Mouse (Mus musculus) liver, embryonic 11.5 days (tissue): ENCODE measurements around the gene Med17. TPM values are rescaled to one million over a fixed set of nuclear protein-coding genes. Genes with fewer than 3 reads are reported as not detected.

Source experiments
- ATAC-seq: fragments of 200-750 bp; cut with Nextera tagmentation; replicated peaks from 2 replicates; pipeline ENCODE4 v1.8.0; 2017; ENCODE audit warnings: moderate number of reproducible peaks, mild to moderate bottlenecking, moderate TSS enrichment, moderate library complexity; ENCODE audit not compliant: low FRiP score
- DNase-seq: peaks from one replicate; pipeline ENCODE4 v3.0.0-alpha.2; 2017; ENCODE audit warnings: low spot score
- H3K27ac ChIP-seq: fragments of 300-500 bp; sonication (generic); 2 replicates; pipeline ENCODE4 v1.5.1; 2014; ENCODE audit warnings: mild to moderate bottlenecking, low read depth, low read length, control low read depth
- H3K27me3 ChIP-seq: fragments of 300-500 bp; sonication (generic); replicated peaks from 2 replicates; pipeline ENCODE4 v1.6.1; 2014; ENCODE audit warnings: low read length, mixed read lengths; ENCODE audit not compliant: control insufficient read depth, insufficient read depth
- H3K36me3 ChIP-seq: fragments of 300-500 bp; sonication (generic); 2 replicates; pipeline ENCODE4 v1.6.1; 2014; ENCODE audit warnings: mild to moderate bottlenecking, low read length, moderate library complexity, mixed read lengths; ENCODE audit not compliant: control insufficient read depth, insufficient read depth
- H3K4me1 ChIP-seq: fragments of 300-500 bp; sonication (generic); replicated peaks from 2 replicates; pipeline ENCODE4 v1.6.1; 2014; ENCODE audit warnings: low read length, mixed read lengths; ENCODE audit not compliant: control insufficient read depth, insufficient read depth
- H3K4me2 ChIP-seq: fragments of 300-500 bp; sonication (generic); 2 replicates; pipeline ENCODE4 v1.6.1; 2014; ENCODE audit warnings: mild to moderate bottlenecking, control low read depth, moderate library complexity
- H3K4me3 ChIP-seq: fragments of 300-500 bp; sonication (generic); 2 replicates; pipeline ENCODE4 v1.5.1; 2014; ENCODE audit warnings: low read depth, low read length, control low read depth
- H3K9ac ChIP-seq: fragments of 300-500 bp; sonication (generic); 2 replicates; pipeline ENCODE4 v1.6.1; 2014; ENCODE audit warnings: low read depth, low read length, control low read depth
- H3K9me3 ChIP-seq: fragments of 300-500 bp; sonication (generic); 2 replicates; pipeline ENCODE4 v1.6.1; 2016; ENCODE audit warnings: low read length, inconsistent platforms, mixed read lengths; ENCODE audit not compliant: control insufficient read depth
- WGBS: fragments of 180-500 bp; shearing (Covaris S2); extraction: QIAGEN DNeasy Blood & Tissue Kit; methylation state at CpG from one replicate; pipeline ENCODE4 v1.1.7; 2014; 5-methylcytosine and 5-hydroxymethylcytosine counted together
- polyA plus RNA-seq: library from polyadenylated mRNA; unstranded; fragments of >200 nt; fragmentation: Nextera tagmentation; extraction: Ambion mirVana; gene quantifications from 2 replicates; pipeline ENCODE4 v1.2.1, GENCODE M21; 2014

Gene Med17
- polyA plus RNA-seq, 1 experiment from 2014 or later, result 41.9 TPM

DNA sequence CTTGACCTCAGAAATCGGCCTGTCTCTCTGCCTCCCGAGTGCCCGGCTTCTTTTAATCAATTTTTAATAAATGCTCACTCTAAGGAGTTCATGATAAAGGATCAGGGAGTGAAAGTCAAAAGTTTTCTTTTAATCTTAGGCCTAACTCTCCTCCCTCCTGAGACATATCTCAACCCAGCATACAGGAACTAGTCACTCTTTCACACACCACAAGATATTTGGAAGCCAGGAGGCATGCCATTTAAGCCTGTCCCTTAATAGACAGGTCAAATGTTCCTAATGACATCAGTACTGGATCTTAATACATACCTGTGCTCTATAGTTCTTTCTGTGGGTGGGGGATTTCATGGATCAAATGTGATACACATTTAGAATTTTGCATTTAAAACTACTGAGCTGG lies 1.4 kb downstream of the Med17 start:
- Histone ChIP-seq H3K4me1 (peaks cover 15% of the 10 kb centered on the region), H3K9me3 (no peaks in the 10 kb centered on the region), H3K4me3 (peak overlapping the region; percentile 95; the same call in 1 of the 2 replicates), H3K27me3 (no peaks in the 10 kb centered on the region), H3K36me3 (peaks cover 19% of the 10 kb centered on the region), H3K9ac (peak overlapping the region; percentile 37; the same call in 1 of the 2 replicates), H3K4me2 (peak overlapping the region; percentile 73), H3K27ac (no peak overlapping the region)
- WGBS, result 82% methylated on average over 3 of the region's 3 CpGs
- DNase-seq (no peak), ATAC-seq (no peak)

DNA sequence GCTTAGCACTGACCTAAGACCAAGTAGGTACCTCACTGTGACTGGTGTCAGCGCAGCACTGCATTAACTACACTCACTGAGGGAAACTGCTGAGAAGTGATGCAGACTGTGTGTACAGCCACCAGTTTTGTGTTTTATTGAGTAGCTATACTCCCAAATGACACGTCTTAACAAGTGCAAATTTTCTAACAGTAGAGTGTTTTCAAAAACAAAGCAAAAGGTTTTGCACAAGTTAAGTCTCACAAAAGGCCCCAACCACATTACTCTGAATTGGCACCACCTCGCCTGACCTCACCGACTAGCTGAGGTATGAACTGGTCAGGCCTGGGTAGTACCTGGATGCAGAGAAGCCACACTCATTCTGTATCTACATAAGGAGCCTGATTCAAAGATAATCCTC lies 2.9 kb downstream of the Med17 start:
- Histone ChIP-seq H3K4me1 (peaks cover 15% of the 10 kb centered on the region), H3K4me3 (no peak overlapping the region), H3K9me3 (no peaks in the 10 kb centered on the region), H3K9ac (no peak overlapping the region), H3K36me3 (peaks cover 30% of the 10 kb centered on the region), H3K4me2 (no peak overlapping the region), H3K27ac (no peak overlapping the region), H3K27me3 (no peaks in the 10 kb centered on the region)
- 92% methylated on average over 4 of the region's 4 CpGs for WGBS
- DNase-seq (no peak), ATAC-seq (no peak)

DNA sequence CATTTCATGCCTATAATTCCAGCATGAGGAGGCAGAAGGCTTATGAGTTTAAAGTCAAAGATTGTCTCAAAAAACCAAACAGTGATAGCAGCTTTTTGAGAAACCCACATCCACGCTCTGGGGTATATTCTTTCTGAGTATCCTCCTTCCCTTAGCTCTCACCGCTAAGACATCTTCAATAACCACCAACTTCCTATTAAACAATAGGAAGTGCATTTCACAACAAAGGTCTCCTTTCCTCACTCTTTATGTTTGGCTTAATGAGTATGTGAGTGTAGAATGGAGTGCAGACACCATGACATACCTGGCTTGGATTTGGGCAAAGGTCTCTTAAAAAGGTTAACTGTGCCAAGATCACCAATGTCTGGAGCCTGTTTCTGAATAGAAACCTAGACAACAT lies 5.8 kb downstream of the Med17 start:
- Histone ChIP-seq H3K4me1 (peaks cover 11% of the 10 kb centered on the region), H3K4me3 (no peak overlapping the region), H3K9ac (no peak overlapping the region), H3K36me3 (peaks cover 40% of the 10 kb centered on the region), H3K9me3 (no peaks in the 10 kb centered on the region), H3K4me2 (no peak overlapping the region), H3K27ac (no peak overlapping the region), H3K27me3 (no peaks in the 10 kb centered on the region)
- WGBS, result 73% methylated on average over 2 of the region's 2 CpGs
- ATAC-seq, result no peak
- DNase-seq, result no peak

DNA sequence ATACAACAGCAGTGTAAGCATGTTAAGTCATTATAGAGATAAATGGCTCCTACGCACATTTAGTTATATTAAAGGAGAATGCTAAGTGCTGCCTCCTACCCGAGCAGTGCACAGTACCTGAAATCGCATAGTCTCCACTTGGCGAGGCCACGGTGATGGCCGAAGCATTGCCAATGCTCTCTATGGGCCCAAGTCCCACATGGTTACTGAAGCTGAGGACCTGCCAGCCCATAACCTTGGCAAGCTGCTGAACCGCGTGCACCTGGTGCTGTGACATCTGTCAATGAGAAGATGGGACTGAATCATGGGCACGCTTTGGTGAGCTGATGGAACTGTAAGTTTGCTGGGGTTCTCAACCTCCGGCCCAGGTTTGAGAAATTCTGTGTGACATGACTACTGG lies 16.2 kb downstream of the Med17 start:
- DNase-seq, result no peak
- Histone ChIP-seq H3K4me3 (no peak overlapping the region), H3K9ac (no peak overlapping the region), H3K27ac (no peak overlapping the region), H3K36me3 (peaks cover 59% of the 10 kb centered on the region), H3K4me1 (no peaks in the 10 kb centered on the region), H3K4me2 (no peak overlapping the region), H3K27me3 (no peaks in the 10 kb centered on the region), H3K9me3 (no peaks in the 10 kb centered on the region)
- no peak for ATAC-seq
- 94% methylated on average over 10 of the region's 10 CpGs for WGBS

DNA sequence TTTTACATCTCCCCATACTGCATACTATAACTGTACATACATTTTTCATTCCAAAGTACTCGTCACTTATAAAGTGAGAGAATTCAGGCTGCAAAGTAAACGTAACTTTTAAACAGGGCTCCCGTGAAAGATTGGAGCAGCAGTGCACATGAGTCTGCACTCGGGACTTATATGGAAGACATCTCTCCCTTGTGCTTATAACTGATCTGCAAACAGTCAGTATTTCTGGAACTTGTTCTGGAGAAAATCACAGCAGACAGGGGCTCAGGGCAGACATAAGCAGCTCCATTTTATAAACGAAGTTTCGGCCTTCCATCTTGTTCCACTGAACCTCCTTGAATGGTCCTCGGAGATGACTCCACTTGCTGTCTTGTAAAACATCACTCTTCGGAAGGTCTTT lies 17.8 kb downstream of the Med17 start:
- Histone ChIP-seq H3K4me3 (no peak overlapping the region), H3K9me3 (no peaks in the 10 kb centered on the region), H3K4me2 (no peak overlapping the region), H3K27ac (no peak overlapping the region), H3K4me1 (no peaks in the 10 kb centered on the region), H3K36me3 (peaks cover 51% of the 10 kb centered on the region), H3K9ac (no peak overlapping the region), H3K27me3 (no peaks in the 10 kb centered on the region)
- no peak for DNase-seq
- no peak for ATAC-seq
- 91% methylated on average over 8 of the region's 8 CpGs for WGBS

DNA sequence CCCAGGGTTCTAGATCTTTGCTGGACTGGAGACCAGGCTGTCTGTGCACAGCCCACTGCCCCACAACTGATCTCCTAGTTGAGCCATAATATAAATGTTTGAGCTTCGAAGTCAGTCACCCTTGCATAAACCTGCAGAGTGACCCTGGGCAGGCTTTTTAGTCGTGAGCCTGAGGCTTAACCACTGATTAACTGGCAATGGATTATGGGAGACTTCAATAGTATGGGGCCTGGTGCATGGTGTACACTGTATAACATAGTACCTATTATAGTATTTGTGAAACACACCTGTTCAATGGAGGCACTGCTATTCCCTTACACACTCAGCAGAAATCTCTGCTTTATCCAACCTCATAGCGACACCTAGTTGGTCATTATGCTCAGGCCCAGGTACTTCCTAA lies 23.5 kb downstream of the Med17 start:
- no peaks in the 10 kb centered on the region for H3K4me1 ChIP-seq
- DNase-seq, result no peak
- H3K27ac ChIP-seq, result no peak overlapping the region
- H3K4me2 ChIP-seq, result no peak overlapping the region
- no peak for ATAC-seq
- no peaks in the 10 kb centered on the region for H3K9me3 ChIP-seq
- 81% methylated on average over 3 of the region's 3 CpGs for WGBS
- peaks cover 9% of the 10 kb centered on the region for H3K36me3 ChIP-seq
- H3K4me3 ChIP-seq, result no peak overlapping the region
- H3K9ac ChIP-seq, result no peak overlapping the region
- H3K27me3 ChIP-seq, result no peaks in the 10 kb centered on the region

DNA sequence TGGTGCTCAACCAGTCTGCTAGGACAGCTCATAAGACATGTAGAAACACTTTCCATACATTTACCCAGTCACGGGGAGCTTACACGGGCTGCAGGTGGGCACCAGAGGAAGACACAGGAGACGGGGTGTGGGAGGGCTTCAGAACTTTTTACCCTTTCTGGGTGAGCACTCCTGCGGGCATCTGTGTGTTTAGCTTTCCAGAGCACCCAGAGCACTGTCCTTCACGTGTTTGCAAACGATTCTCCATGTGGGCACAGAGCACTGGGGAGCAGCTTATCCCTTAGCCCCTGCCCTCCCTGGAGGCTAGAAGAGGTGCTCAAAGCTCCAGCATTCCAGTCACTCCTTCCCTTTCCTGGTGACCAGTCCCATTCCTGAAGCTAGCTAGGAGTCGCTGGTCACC lies 25.2 kb downstream of the Med17 start:
- WGBS, result 77% methylated on average over 7 of the region's 7 CpGs

DNA sequence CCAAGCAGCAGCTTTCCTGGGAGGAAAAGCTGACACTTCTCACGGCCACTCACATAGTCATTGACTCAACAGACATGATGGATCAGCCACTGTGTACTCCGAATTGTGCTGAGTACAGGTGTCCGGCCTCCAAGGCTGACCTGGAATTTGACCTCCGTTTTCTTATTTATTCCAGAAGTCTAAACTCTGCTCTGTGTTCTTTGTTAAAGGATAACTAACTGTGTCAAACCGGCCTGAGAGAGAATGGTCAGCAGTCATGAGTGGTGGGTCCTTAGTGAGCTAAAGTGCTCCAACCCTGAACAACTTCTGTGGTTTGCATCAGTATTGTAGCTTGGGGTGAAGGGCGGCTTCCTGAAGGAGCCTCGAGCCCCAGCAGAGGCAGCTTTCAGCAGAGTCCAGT lies 27.5 kb downstream of the Med17 start:
- Histone ChIP-seq H3K4me3 (no peak overlapping the region), H3K9me3 (no peaks in the 10 kb centered on the region), H3K36me3 (no peaks in the 10 kb centered on the region), H3K27me3 (no peaks in the 10 kb centered on the region), H3K4me1 (no peaks in the 10 kb centered on the region), H3K9ac (no peak overlapping the region), H3K27ac (no peak overlapping the region), H3K4me2 (no peak overlapping the region)
- no peak for ATAC-seq
- 73% methylated on average over 7 of the region's 7 CpGs for WGBS
- DNase-seq, result no peak

More for the DNA sequence above, 25.2 kb downstream of the Med17 start:
- Histone ChIP-seq H3K9me3 (no peaks in the 10 kb centered on the region), H3K4me1 (no peaks in the 10 kb centered on the region), H3K4me2 (no peak overlapping the region), H3K4me3 (no peak overlapping the region), H3K9ac (no peak overlapping the region), H3K36me3 (no peaks in the 10 kb centered on the region), H3K27me3 (no peaks in the 10 kb centered on the region), H3K27ac (no peak overlapping the region)
- no peak for ATAC-seq
- no peak for DNase-seq

DNA sequence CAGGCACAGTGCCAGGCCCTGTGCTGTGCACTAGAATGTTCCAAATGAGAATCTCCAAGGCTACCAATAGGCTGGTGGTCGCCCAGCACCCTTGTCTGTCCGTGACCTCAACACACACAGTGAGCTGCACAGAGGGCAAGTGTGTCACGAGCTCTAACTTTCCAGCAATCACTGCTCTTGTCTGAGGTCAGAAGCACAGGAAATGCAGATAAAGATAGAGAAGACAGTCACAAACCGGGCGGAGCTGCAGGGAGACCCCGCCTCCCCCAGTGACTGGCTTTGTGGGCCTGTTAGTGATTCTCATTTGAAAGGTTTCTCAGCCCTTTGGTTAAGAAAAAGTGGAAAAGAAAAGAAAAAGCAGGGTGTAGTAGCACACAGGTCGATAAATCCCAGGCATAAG lies 29.4 kb downstream of the Med17 start:
- no peak for ATAC-seq
- no peaks in the 10 kb centered on the region for H3K36me3 ChIP-seq
- H3K4me3 ChIP-seq, result no peak overlapping the region
- no peaks in the 10 kb centered on the region for H3K9me3 ChIP-seq
- peaks cover 4% of the 10 kb centered on the region for H3K4me1 ChIP-seq
- H3K4me2 ChIP-seq, result no peak overlapping the region
- DNase-seq, result no peak
- no peak overlapping the region for H3K9ac ChIP-seq
- no peak overlapping the region for H3K27ac ChIP-seq
- no peaks in the 10 kb centered on the region for H3K27me3 ChIP-seq
- 45% methylated on average over 7 of the region's 7 CpGs for WGBS
